Mouse (Mus musculus): Measurements from ENCODE around the gene Rbfox3. TPM values are rescaled to one million over a fixed set of nuclear protein-coding genes. Genes with fewer than 3 reads are reported as not detected.

Rbfox3 gene
- 100 to 1,000 TPM; 185 to 192 TPM for total RNA-seq (2021)

DNA sequence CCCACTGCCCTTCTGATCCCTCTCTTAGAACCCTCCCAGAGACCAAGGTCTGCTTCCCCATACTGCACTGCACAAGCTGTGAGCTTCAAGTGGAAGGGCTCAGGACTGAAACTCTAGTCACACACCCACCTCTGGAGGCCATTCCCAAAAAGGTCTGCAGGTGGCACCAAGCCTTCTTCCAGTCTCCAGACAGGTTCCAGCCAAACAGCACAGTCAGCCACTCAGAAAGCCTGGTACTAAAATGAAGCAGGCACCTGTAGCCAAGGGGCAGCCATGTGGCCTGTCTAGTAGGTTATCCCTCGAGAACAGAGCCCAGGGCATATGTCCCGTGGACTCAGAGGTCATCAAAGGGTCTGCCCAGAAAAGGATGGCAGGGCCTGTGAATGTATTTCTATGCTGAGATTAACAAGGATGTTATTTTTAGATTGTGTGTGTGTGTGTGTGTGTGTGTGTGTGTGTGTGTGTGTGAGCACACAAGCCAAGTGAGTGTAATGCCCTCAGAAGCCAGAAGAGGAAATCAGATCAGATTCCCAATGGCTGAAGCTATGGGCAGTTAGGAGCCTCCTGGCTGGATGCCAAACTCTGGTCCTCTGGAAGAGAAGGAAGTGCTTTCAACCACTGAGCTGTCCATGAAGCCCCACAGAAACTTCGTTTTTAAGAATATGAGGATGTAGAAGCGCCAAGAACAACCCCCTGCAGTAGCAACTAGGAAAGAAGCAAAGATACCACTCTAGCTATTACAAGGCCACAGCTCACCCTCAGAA is at the start of gene Rbfox3:
TSS of gene Rbfox3 (minus strand) at position 291 of the 764 bp plus-strand sequence.
- intact Hi-C loops (cut with DNase I) = loop anchor here (10.0 kb wide), 1 partner anchor 53 kb away; no protein-coding TSS in a partner anchor
- peak; percentile 73 for DNase-seq

DNA sequence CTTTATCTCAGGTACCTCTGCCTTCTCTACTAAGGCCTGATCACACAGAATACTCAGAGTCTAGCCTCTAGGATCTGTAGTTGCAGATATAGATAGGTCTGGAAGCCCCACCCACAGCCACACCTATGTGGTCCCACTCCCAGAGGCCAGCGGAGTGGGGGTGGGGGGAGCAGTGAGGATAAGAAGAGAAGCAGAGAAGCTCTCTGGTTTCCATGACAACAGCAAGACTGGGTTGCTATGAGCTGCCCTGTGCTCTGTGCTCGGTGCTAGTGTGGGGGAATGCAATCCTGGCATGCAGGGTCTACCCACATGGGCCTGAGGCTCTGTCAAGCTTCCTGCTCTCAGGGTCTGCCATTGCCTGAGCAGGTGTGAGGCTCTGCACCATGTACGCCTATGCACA is 49.3 kb upstream of the Rbfox3 start:
- no peak for DNase-seq
- intact Hi-C loops (cut with DNase I) = loop anchor here (10.0 kb wide), 1 partner anchor 46 kb away; the partner anchor contains the start of gene Rbfox3

DNA sequence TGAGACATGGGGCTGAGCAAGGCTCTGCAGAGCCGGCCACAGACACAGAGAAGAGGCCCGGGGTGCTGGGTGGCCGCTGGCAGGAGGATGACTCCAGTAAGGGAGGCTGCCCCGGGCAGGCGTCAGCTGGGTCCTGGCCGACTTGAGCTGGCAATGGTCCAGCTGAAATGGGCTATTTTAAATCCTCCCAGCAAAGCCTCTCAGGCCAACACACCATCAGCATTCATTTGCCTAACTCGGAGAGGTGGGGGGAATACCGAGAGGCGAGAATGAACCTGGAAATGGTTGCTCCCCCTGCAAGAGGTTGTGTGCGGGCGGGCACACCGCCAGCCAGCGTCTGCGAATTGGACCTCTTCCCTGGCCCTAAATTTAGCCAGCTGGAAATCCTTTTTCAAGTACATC is 45.7 kb upstream of the Rbfox3 start:
- intact Hi-C loops (cut with DNase I) = no loop called here
- DNase-seq = peak; percentile 84

DNA sequence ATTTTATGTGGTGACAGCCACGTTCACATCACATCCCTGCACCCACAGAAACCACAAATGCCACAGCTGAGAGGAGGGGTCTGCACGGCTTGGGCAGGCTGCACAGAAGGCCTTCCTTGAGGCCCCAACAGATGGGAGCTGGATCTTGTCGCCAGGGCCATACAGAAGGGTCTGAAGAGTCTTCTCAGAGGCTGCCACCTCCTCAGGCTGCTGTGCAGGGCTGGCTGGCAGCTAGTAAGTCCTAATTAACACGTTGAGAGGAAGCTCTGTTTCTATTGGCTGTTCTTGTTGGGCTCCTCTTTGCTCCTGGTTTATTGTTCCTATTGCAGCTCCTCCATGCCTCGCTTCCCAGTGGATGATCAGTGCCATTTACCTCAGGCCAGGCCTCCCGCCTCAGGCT is 43.6 kb upstream of the Rbfox3 start:
- intact Hi-C loops (cut with DNase I) = no loop called here
- DNase-seq = no peak

DNA sequence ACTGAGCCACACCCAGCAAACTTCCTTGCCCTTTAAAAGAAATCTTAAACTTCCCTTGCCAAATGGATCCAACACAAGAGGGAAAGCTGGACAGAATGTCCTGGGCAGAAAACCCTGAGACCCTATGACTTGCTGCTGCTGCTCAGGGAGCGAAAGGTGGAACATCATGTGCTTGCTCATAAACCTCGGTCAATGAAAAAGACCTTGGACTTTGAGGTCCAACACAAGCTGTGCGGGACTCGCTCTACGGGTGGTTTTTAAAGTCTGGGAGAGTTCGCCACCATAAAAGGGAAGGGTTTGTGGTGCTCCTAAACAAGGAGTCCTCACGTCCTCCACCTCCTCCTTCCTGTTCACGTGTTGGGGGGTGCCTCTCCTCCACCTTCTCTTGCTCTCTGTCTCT is 34.5 kb upstream of the Rbfox3 start:
- no peak for DNase-seq
- intact Hi-C loops (cut with DNase I) = no loop called here

DNA sequence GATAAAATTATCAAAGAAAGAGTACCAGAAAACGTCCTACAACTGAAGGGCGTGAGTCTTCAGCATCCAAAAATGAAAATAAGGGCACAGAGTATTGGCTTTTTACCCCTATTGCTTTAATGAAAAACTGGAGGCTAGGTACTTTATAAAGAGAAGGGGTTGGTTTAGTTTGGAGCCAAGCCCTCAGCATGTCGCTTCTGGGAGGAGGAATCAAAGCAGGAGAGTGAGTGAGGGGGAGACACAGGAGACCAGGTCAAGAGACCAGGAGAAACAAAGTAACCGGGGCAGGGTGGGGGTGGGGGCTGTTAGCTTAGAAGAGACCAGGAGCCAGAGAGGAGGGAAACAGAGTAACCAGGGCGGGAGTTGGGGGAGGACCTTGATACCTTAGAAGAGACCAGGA is 29.9 kb upstream of the Rbfox3 start:
- DNase-seq = no peak
- intact Hi-C loops (cut with DNase I) = no loop called here

DNA sequence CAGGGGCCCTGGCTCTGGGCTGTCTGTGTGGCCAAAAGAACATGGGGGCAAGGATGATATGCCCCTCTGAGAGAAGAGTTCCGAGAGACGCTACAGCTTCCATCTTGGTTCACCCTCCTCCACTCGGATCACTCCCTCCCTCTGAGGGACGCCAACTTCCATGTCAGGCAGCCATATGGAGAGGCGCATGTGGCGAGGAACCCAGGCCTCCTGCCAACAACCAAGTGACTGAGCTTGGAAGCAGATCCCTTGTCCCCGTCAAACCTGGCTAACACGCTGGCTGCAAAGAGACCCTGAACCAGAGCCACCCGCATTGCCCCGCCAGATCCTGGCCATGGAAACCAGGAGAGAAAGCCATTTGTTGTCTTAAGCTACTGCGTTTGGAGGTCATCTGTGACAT is 29.1 kb upstream of the Rbfox3 start:
- intact Hi-C loops (cut with DNase I) = no loop called here

DNA sequence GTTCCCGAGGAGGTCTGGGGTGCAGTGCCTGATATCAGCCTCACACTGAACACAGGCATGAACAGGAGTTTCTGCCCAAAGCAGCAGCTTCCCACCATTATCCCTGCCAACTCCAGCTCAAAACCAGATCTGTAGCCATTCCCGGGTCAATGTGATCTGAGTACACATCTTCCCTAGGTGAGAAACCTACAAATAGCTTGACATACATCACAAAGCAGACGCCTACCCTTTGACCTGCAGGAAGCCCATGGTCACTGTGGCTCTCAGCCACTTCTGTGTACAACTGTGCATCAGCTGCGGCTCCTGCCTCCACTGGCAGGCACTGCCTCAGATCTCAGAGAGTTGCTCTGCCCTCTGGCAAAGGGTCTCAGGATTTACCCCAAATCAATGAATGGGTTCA is 28.3 kb upstream of the Rbfox3 start:
- intact Hi-C loops (cut with DNase I) = no loop called here
- DNase-seq = no peak

More for the DNA sequence above, 29.1 kb upstream of the Rbfox3 start:
- peak; percentile 97 for DNase-seq

DNA sequence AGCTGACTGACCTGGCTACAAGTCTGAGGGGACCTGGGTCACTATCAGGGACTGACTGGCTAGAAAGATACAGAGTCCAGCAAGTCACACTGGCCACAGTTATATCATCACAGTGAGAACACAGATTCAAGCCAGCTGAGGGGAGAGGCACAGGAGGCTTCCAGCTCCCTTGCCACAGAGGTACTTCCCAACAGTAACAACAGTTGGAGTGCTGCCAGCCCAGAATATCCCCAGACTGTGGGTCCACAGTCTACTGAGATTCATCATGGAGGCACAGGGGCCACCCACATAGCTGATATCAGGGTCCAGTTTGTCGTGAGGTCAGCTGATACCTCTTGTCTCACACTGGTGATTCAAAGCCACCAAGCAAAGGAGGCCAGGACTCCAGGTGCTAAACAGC is 23.5 kb upstream of the Rbfox3 start:
- intact Hi-C loops (cut with DNase I) = no loop called here
- peak; percentile 42 for DNase-seq

DNA sequence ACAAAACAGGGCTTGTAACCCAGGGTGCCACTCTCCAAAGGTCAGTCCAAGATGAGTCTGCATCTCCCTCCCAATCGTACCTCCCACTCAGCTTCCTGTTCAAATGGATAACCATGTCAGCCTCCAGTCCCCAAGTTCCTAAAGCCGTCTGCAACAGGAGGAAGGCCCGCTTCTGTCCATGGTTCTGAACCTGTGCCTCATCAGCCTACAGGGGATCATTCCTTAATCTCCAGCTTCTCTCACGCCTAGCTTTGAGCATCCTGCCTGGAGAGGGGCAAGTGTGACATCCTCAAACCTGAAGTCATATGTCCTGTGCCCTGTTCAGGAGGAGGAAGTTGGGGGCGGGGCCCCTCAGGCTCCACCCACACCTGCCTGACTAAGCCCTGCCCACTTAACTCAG is 15.7 kb upstream of the Rbfox3 start:
- DNase-seq = no peak
- intact Hi-C loops (cut with DNase I) = no loop called here

DNA sequence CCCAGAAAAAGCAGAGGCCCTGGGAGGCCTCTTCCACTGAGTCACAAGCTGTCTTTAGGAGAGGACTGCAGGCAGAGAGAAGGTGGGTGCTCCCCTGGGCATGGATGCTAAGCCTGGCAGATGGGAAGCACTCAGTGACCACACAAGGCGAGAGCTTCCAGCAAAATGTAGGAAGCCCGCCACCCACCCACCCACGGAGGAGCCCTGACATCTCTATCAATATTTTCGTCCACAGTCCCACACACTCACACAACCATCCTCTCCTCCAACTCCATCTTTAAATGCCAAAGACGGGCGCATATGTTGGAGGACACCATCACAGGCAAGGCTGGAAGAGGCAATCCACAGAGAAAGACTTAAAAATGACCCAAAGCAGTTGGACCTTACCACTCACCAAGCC is 10.5 kb upstream of the Rbfox3 start:
- DNase-seq = peak; percentile 38
- intact Hi-C loops (cut with DNase I) = no loop called here

DNA sequence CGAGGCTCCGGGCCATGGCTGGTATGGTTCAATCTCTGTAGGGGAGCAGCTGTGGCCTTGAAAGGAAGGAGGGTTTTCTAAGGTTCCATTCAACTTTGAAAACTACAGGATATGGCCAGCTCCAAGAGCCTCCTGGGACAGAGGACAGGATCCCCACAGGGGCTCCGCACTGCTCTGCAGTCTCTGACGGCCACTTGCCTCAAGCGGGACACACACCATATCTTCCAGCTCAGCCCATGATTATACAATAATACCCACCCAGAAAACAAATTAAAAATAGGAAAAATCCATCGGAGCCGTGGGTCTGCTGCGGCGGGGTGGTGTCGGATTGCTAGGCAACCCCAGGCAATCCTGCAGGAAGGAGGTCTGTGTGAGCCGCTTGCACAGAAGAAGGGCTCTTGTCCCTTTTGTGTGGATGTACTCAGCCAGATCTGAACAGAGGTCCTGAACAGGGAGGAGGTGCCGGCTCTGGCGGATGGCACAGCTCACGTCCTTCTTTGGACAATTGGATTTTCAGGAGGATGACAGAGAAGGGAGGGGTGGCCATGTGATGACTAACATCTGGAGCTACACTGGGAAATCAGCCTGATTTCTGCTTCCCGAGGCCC is 5.1 kb upstream of the Rbfox3 start:
- DNase-seq = no peak

DNA sequence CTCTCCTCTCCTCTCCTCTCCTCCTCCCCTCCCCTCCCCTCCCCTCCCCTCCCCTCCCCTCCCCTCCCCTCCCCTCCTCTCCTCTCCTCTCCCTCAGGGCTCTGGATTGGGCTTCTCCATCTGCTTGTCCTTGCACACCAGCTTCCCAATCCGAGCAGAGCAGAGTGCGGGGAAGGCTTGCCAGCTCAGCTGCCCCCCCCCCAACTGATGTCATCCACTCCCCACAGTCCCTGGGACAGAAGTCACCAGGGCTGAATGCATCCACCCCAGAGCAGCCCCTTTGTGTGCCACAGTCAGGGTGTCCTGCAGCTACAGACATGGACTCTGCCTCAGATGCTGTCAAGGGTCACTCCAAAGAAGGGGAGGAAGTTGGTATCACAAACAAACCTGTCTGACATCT is 4.5 kb upstream of the Rbfox3 start:
- intact Hi-C loops (cut with DNase I) = loop anchor here (10.0 kb wide), 1 partner anchor 49 kb away; no protein-coding TSS in a partner anchor
- DNase-seq = peak; percentile 70

More for the DNA sequence above, 5.1 kb upstream of the Rbfox3 start:
- intact Hi-C loops (cut with DNase I) = loop anchor here (10.0 kb wide), 1 partner anchor 48 kb away; no protein-coding TSS in a partner anchor

DNA sequence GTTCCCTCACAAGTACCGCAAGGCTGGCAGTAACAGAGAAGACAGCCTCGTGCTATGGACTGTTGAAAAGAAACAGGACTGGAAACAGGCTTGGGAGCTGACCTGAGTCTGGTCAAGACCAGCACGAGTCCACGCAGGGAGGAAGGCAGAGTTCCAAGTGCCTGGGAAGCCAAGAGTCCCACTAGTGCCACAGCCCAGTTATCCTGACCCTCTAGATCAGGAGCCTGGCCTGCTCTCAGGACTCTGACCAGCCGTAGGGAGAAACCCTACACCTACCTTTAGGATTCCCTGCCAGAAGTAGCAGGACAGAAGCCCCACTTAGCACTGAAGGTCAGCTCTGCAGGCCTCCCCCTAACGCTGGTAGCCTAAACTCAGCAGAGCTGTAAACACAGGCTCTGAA is 1.3 kb upstream of the Rbfox3 start:
- intact Hi-C loops (cut with DNase I) = loop anchor here (10.0 kb wide), 1 partner anchor 52 kb away; no protein-coding TSS in a partner anchor
- no peak for DNase-seq

DNA sequence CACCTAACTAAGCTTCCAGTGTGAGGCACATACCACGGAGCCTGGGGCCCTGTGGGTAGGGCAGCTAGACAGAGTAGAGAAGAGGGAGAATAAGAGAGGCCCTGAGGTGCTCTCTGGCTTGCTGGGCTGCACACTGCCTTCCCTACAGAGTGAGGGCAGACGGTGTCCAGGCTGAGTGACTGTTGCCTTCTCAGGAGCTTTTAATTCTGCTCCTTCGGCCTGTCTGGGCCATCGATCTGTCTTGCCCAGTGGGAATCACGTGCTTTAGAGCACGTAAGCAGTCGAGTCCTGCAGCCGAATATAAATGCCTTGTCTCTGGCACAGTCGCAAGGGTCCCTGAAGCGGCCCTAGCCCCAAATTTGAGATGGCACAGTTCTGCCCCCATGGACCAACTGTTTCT is 641 bp downstream of the Rbfox3 start:
- intact Hi-C loops (cut with DNase I) = loop anchor here (10.0 kb wide), 1 partner anchor 54 kb away; no protein-coding TSS in a partner anchor
- no peak for DNase-seq

DNA sequence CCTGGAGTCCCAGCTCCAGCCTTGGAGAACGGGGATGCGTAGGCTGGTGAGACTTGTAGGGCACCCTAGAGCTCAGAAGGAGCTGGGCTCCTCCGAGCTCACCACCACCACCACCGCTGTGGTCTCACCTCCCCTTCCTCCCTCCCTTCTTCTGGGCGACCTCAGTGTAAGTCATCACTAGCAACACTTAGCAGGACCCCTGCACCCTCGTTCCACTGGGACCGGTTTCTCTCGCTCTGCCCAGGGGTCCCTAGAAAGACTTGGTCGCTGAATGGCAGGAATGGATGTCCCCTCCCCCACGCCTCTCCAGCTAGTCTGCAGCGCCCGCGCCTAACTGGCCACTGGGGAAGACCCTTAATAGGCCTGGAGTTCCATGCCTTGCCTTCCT is 1.6 kb downstream of the Rbfox3 start:
- intact Hi-C loops (cut with DNase I) = loop anchor here (10.0 kb wide), 2 partner anchors 55 to 155 kb away; no protein-coding TSS in a partner anchor
- DNase-seq = peak; percentile 72

DNA sequence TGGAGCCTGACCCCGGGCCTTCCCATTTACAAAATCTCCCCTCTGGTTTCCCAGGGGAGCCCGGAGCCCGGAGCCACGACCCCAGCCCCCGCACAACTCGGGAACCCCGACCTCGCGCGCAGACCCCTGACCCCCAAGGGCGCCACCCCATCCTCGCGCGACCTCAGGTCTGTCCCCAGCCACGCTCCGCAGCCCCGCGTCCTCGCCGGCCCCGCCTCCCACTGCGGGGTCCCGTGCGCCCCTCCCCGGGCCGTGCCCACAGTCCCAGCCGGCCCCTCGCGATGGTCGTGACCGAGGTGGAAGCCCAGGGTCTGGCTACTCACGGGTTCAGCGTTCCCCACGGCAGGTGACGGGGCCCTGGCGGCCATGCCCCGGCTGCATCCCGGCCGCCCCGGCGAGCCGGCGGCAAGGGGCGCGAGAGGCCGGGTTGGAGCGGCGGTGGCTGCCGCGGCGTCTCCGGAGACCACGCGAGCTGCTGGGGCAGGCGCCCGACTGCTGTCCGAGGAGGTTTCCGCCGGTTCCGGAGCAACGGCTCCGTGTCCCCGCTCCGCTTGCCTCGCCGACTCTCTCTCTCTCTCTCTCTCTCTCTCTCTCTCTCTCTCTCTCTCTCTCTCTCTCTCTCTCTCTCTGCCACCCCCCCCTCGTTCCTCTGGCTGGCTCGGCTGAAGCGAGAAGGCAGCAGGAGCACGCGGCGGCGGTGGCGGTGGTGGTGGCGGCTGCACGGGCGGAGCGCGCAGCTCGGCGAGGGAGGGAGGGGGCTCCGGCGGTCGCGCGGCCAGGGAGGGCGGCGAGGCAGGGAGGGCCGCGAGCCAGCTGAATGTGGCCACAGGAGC is 2.2 kb downstream of the Rbfox3 start:
- intact Hi-C loops (cut with DNase I) = loop anchor here (10.0 kb wide), 1 partner anchor 154 kb away; no protein-coding TSS in a partner anchor
- DNase-seq = peak; percentile 78

DNA sequence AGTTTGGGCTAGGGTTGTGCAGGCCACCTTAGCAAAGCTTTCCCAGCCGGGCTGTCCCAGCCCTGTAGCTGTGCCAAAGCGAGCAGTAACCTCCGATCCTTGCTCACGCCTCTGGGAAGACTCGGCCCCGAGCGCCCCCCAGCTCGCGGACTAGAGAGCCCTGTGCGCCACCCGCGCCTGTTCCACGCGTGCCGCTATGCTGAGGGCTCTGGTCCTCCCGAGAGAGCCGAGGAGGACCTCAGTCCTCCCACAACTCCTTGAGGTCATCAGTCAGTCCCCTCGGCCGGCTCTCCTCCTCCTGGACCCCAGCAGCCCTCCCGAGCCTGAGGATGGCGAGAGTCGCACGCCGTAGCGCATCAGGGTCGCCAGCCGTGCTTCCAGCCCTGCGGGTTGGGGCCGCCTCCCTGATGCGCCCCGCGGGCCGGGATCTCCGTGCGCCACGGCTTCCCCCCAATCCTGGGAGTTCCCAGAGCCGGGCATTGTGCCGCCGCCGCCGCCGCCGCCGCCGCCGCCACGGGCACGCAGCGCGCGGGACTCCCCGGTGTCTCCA is 2.9 kb downstream of the Rbfox3 start:
- intact Hi-C loops (cut with DNase I) = loop anchor here (10.0 kb wide), 1 partner anchor 154 kb away; no protein-coding TSS in a partner anchor
- DNase-seq = peak; percentile 47

DNA sequence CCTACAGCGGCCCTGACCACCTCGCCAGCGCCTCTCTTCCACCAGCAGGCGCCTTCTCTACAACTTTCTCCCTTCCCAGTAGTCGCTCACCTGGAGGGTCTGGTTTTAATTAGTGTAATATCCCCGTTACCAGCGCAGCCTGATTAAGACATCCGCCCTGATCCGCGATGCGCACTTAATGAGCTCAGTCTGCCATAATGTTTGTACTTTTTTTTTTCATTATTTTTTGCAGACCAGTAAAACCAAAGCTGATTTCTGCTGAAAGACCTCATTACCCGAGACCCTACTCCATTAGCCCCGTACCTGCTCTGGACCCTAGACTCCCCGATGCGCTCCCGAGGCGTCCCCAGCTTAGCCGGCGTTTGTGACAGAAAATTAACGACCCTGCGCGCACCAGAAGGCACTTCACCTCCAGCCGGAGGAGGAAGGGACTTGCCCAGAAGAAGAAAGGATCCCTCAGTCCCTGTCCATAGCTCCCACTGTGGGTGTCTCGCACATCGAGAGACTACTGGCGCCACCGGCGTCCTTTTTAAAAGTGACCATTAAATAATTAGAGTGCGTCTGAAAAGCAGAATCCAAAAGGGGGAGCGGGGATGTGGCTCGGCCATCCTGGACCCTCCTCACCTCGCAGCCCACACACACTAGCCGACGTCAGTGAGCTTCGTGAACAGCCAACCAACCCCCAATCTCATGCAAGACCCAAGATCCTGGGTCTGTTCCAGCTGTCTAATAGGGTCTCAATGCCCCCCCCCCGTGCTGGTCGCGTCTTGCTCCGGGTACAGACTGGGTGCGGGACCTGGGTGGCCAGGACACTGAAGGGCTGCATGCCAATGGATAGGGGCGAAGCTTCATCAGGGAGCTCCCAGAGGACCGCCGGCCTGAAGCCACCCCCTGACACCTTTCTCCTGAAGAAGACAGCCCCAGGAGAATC is 3.7 kb downstream of the Rbfox3 start:
- DNase-seq = peak; percentile 63

More for the DNA sequence above, 3.7 kb downstream of the Rbfox3 start:
- intact Hi-C loops (cut with DNase I) = loop anchor here (10.0 kb wide), 1 partner anchor 153 kb away; no protein-coding TSS in a partner anchor

Data from left cerebral cortex, postnatal 4 days (tissue).